ENCODE assay signal across 9 mouse cellular contexts in the genomic region with DNA sequence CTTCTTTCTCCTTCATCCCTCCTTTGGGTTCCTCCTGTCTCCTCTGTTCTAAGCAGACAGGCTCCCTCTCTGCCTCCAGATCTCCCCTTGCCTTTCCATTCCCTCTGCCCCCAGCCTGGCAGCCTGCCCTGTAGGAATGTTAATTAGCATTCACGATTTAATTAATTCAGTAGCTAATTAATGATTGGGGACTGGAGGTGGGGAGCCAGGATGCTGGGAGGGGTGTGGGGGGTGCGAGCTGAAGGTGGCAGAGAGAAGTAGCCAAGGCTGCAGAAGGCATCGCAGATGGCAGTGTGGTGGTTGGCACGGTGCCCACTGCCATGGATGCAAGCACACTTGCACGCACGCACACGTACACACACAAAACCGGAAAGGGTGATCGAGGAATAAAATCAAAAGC. TPM values are rescaled to one million over a fixed set of nuclear protein-coding genes. Genes with fewer than 3 reads are reported as not detected.
DNase-seq lines count a peak whose midpoint lies in the region; ATAC-seq and TF ChIP-seq lines count a peak whose summit lies in the region.
"Had no signal": no experiment of that assay in that cellular context is flagged by ENCODE, and none has a peak within 500 bp of the region (broad histone marks: within the 10 kb centered on the region; RNA-seq: fewer than 3 reads in every experiment).

No protein-coding gene starts in this region.

- H3K9me3 ChIP-seq in forebrain, embryonic 14.5 days (replicated peaks; ENCODE audit: control insufficient read depth, low read length) = no peaks in the 10 kb centered on the region
- H3K9me3 ChIP-seq: embryonic facial prominence, embryonic 12.5 days had no signal

- H3K4me3 ChIP-seq in gastrocnemius, adult 2 months = no peak overlapping the region
- no peak overlapping the region; the same call in 1 of the 2 replicates for H3K4me3 ChIP-seq in forebrain, embryonic 14.5 days (ENCODE audit: low read depth, low read length)
- H3K4me3 ChIP-seq: embryonic facial prominence, embryonic 12.5 days had no signal

- H3K27me3 ChIP-seq in forebrain, embryonic 14.5 days (replicated peaks; ENCODE audit: control insufficient read depth, insufficient read depth, low read length) = no peaks in the 10 kb centered on the region
- H3K27me3 ChIP-seq: embryonic facial prominence, embryonic 12.5 days had no signal

- DNase-seq in gastrocnemius, postnatal 10 days = peak; percentile 42
- no peak for DNase-seq in gastrocnemius, adult 2 months
- DNase-seq in T-cell, adult 2 months (ENCODE audit: low spot score) = peak; percentile 13
- peak; percentile 98 for DNase-seq in forebrain, embryonic 14.5 days (ENCODE audit: low spot score)
- peak; percentile 99 for DNase-seq in left cerebral cortex, postnatal 4 days
- DNase-seq in embryo, embryonic 9.5 days (ENCODE audit: extremely low spot score) = no peak
- DNase-seq in spleen, postnatal 36 days (ENCODE audit: low spot score in 2 of 2) = no peak
- DNase-seq in adrenal gland, adult (ENCODE audit: inconsistent age in 2 of 2, low spot score in 1 of 2) = no peak

- TF ChIP-seq CTCF in gastrocnemius, adult 2 months (IDR thresholded peaks at IDR 0.05) = no peak

- peaks cover 2% of the 10 kb centered on the region; the same call in 1 of the 2 replicates for H3K36me3 ChIP-seq in forebrain, embryonic 14.5 days (ENCODE audit: control insufficient read depth, insufficient read depth, low read length)
- H3K36me3 ChIP-seq: embryonic facial prominence, embryonic 12.5 days had no signal

- H3K4me2 ChIP-seq in forebrain, embryonic 14.5 days (ENCODE audit: low read length) = peak overlapping the region; percentile 65
- H3K4me2 ChIP-seq: embryonic facial prominence, embryonic 12.5 days had no signal

- 14% methylated on average over 9 of the region's 9 CpGs for WGBS in forebrain, embryonic 14.5 days

- peaks cover 26% of the 10 kb centered on the region for H3K4me1 ChIP-seq in forebrain, embryonic 14.5 days (ENCODE audit: control insufficient read depth, insufficient read depth, low read length)
- H3K4me1 ChIP-seq: embryonic facial prominence, embryonic 12.5 days had no signal

- H3K9ac ChIP-seq in forebrain, embryonic 14.5 days (ENCODE audit: low read length) = peak overlapping the region; percentile 17; the same call in 1 of the 2 replicates
- H3K9ac ChIP-seq: embryonic facial prominence, embryonic 12.5 days had no signal

- intact Hi-C loops in gastrocnemius, adult 2 months (cut with DNase I) = no loop called here
- intact Hi-C loops in left cerebral cortex, postnatal 4 days (cut with DNase I) = no loop called here

- no peak overlapping the region for H3K27ac ChIP-seq in gastrocnemius, adult 2 months
- H3K27ac ChIP-seq in forebrain, embryonic 14.5 days (ENCODE audit: low read depth, low read length) = peak overlapping the region; percentile 98
- H3K27ac ChIP-seq: embryonic facial prominence, embryonic 12.5 days had no signal

- peak; percentile 73 for ATAC-seq in forebrain, embryonic 14.5 days

RNA-seq across cellular contexts. Expression of gene Ngdn, which starts 37.2 kb away (rescaled TPM):
- total RNA-seq in gastrocnemius, postnatal 10 days (2021) = 10 to 100 TPM; 22.4 to 24.1 TPM
- total RNA-seq in gastrocnemius, adult 2 months (2021) = 10 to 100 TPM; 18.1 to 19.9 TPM
- polyA plus RNA-seq in forebrain, embryonic 14.5 days (2014; fragmentation: Nextera tagmentation; extraction: Ambion mirVana) = 64.1 and 72.0 TPM in 2 replicates
- total RNA-seq in left cerebral cortex, postnatal 4 days (2021) = 10 to 100 TPM; 26.3 to 29.0 TPM

RNA-seq across cellular contexts. Expression of gene Zfhx2, which starts 39.6 kb away (rescaled TPM):
- 1 to 10 TPM; 1.8 to 3.0 TPM for total RNA-seq in gastrocnemius, postnatal 10 days (2021)
- total RNA-seq in gastrocnemius, adult 2 months (2021) = 1 to 10 TPM; 5.1 to 6.0 TPM
- 8.5 and 12.0 TPM in 2 replicates for polyA plus RNA-seq in forebrain, embryonic 14.5 days (2014; fragmentation: Nextera tagmentation; extraction: Ambion mirVana)
- total RNA-seq in left cerebral cortex, postnatal 4 days (2021) = 10 to 100 TPM; 28.2 to 29.4 TPM

RNA-seq across cellular contexts. Expression of gene Thtpa, which starts 42.1 kb away (rescaled TPM):
- total RNA-seq in gastrocnemius, postnatal 10 days (2021) = 10 to 100 TPM; 12.8 to 13.9 TPM
- 10 to 100 TPM; 12.6 to 14.3 TPM for total RNA-seq in gastrocnemius, adult 2 months (2021)
- 44.4 and 47.2 TPM in 2 replicates for polyA plus RNA-seq in forebrain, embryonic 14.5 days (2014; fragmentation: Nextera tagmentation; extraction: Ambion mirVana)
- 10 to 100 TPM; 34.7 to 35.7 TPM for total RNA-seq in left cerebral cortex, postnatal 4 days (2021)

RNA-seq across cellular contexts. Expression of gene Ap1g2, which starts 53.9 kb away (rescaled TPM):
- 1 to 10 TPM; 4.6 to 5.0 TPM for total RNA-seq in gastrocnemius, postnatal 10 days (2021)
- 1 to 10 TPM; 5.3 to 6.0 TPM for total RNA-seq in gastrocnemius, adult 2 months (2021)
- polyA plus RNA-seq in forebrain, embryonic 14.5 days (2014; fragmentation: Nextera tagmentation; extraction: Ambion mirVana) = 8.1 and 9.2 TPM in 2 replicates
- total RNA-seq in left cerebral cortex, postnatal 4 days (2021) = 10 to 100 TPM; 25.8 to 31.4 TPM

RNA-seq across cellular contexts. Expression of gene Myh7, which starts 58.1 kb away (rescaled TPM):
- total RNA-seq in gastrocnemius, postnatal 10 days (2021) = 100 to 1,000 TPM; 393 to 495 TPM
- total RNA-seq in gastrocnemius, adult 2 months (2021) = 1,000 to 10,000 TPM in 1 of 2 experiments, 100 to 1,000 TPM in 1; 520 to 1,662 TPM
- 5.4 and 6.5 TPM in 2 replicates for polyA plus RNA-seq in forebrain, embryonic 14.5 days (2014; fragmentation: Nextera tagmentation; extraction: Ambion mirVana)
- total RNA-seq in left cerebral cortex, postnatal 4 days (2021) = 1 to 10 TPM; 3.9 to 5.5 TPM

Comparison
In these comparisons a context has a peak if more than half of its experiments do, and no peak if none do; other contexts are left out.
1. DNase-seq: peak in gastrocnemius, postnatal 10 days (single experiment), T-cell, adult 2 months (single experiment), forebrain, embryonic 14.5 days (single experiment) and left cerebral cortex, postnatal 4 days (single experiment); none in gastrocnemius, adult 2 months (single experiment), embryo, embryonic 9.5 days (single experiment), spleen, postnatal 36 days (0 of 2) and adrenal gland, adult (0 of 2).
2. RNA of gene Zfhx2, which starts 39.6 kb away (total RNA-seq): 28.2 to 29.4 TPM in left cerebral cortex, postnatal 4 days; 5.1 to 6.0 TPM in gastrocnemius, adult 2 months and 1.8 to 3.0 TPM in gastrocnemius, postnatal 10 days; every median in the first group is over 4 times any median in the second.